Mouse (Mus musculus) heart, postnatal 4 days (tissue): Measurements from ENCODE around the gene Sgsm2. TPM values are rescaled to one million over a fixed set of nuclear protein-coding genes. Genes with fewer than 3 reads are reported as not detected.
"Not testable (repeated sequence)": the region's sequence is repeated elsewhere in the genome, so short reads cannot be mapped to it uniquely, and the experiment has no call there.

Experiments
- DNase-seq: peaks from one replicate; pipeline ENCODE4 v3.0.0; 2021
- microRNA-seq, 2 experiments: library from miRNA; unstranded; fragments of <30 nt; microRNA quantifications; one replicate each; pipeline ENCODE4 v1.2.0; 2021 to 2022
- total RNA-seq, 2 experiments: library from RNA; stranded (reverse); gene quantifications; 2 replicates each; pipeline ENCODE4 v1.2.3; 2021

Gene Sgsm2
- total RNA-seq, 2 experiments from 2014 or later: 14.6 to 14.9 TPM

DNA sequence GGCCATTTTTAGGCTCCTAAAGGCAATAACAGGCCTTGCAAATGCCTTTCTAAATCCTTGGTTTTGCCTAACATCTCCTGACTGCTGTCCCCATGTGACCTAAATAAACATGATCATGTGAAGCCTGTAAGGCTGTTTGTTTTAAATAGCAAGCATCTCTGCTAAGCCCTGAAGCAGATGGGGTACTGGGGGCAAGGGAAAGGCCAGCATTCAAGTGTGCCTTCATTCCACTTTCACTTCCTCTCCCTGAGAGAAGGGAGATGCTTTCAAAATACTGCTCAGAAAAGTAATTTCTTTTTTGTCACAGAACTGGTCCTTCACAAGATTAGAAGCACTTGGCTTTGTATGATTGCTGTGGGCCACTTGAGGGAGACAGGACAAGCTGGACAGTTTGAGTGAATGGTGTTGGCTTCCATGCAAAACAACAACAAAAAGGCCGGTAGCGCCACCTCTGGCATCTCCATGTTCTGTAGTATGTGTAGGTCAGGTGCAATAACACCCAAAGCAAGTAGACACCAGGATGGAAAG lies 68.4 kb downstream of the Sgsm2 start:
- DNase-seq: peak; percentile 23

DNA sequence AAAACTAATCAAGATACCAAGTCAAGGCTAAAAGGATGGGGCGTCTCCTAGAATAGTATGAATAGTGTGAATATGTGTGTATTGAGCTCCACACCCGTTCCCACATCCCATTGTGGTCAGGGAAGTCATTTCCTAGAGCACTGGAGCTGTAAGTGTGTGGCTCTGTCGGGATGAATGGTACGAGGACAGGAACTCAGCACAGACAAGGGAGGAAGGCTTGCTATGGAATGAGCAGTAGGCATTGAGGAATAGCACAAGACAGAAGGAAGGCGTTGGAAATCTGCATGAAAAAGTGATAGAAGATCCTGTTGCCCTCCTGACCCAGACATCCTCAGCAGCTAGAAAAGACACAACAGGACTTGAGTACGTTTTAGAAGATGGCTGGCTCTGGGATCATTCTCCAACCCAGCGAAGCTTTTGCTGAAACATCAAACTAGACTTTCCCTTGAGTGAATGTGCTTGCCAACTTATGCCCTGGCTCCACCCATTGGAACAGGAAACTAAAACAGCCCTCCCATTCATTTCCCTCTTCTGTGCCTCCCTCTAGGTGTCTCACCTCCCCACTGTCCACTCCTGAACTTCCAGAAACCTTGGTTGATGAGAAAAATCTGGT lies 69.0 kb downstream of the Sgsm2 start:
- no peak for DNase-seq

DNA sequence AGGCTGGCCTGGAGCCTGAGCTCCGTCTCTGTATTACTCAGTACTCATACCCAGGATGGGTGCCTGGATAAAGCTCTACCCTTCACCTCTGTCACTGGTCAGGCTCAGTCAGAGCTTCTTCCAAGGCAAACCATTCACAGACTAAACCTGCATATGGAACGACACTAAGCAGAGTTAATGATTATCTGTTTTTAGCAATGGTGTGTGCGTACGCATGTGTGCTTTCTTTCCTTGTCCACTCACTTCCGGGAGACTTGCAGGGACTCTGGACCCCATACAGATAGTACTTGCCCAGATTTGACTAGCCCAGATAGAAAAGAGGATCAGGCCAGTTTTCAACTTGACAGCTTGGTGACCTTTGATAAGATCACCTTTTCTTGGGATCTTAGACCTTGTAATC lies 70.2 kb downstream of the Sgsm2 start:
- no peak for DNase-seq

DNA sequence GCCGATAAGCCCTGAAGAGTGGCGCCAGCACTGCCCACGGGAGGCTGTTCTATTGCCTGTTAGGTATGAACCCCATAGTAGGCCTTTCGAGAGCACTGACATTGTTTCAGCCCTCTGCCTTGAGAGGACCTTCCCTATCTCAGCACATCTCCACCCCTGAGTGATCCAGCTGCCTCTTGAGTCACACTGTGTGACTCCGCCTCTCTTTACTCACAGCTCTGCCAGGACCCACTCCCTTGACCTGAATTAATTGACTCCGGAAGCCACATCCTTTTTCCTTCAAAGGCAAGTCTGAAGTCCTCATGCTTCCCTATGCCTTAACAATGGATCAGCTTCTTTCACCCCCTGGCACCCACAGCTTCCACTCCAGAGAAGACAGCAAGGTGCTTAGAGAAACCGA lies 70.7 kb downstream of the Sgsm2 start:
- DNase-seq: no peak

DNA sequence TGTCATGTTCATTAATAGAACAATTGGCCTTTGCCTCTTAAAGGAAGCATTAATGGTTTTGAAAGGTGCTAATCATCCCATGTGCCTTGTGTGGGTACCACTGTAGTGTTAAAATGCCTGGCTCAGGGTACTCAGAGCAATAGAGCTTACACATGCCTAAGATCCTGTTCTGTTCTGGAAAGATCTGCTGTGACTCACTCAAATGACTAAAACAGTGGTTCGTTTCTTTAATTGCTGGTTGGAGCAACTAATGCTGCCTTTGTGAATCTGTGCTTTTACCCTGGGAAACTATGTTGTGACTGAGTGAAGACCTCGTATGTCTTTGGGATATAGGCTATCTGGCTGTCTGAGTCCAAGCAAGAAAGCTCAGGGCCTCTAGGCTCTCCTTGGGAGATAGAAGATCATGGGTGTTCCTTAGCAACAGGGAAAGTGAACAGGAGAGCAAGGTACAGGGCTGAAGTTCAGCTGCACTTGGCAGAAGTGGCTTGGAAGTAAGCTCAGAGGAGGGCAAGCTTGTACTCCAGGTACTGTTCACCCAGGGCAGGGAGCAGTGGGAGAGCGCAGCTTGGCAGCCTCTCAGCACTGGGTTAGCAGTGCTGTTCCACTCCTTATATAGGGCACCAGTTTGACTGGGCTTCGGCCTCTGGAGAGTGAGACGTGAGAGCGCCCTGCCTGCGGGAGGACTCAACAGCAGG lies 74.0 kb downstream of the Sgsm2 start:
- DNase-seq: no peak

DNA sequence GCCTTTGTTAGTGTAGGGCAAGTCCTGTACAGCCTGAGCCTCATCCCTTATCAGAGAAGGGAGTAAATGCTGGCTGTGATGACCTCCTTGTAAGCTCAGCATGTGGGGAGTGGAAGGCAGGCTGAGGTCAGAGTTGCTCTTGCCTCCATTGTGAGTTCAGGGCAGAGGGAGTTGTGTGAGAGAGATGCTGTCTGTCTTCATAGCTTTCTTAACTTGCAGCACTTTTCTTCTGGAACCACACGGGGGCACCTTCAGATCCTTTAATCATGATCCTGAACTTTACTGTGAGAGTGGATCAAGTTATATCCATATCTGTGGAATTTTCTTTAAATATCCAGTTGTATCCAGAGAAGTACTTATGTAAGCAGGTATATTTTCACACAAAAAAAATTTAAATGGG lies 75.4 kb downstream of the Sgsm2 start:
- peak; percentile 42 for DNase-seq

DNA sequence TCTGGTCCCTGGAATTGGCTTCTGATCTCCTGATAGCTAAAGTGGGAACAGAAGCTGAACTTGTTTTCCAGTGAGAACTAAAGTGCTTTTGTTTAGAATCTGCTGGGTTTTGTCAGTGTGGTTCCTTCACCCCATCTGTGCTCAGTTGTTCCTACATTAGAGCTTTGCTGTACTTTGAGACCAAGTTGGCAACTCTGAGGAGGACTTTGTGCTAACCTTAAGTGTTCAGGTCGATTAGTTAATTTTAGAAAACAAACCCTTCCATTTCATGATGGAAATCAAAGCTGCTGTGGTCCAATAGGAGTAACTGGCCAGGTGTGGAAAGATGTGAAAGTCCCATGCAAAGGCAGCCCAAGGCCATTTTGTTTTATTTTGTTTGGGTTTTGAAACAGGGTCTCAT lies 75.9 kb downstream of the Sgsm2 start:
- DNase-seq: no peak

DNA sequence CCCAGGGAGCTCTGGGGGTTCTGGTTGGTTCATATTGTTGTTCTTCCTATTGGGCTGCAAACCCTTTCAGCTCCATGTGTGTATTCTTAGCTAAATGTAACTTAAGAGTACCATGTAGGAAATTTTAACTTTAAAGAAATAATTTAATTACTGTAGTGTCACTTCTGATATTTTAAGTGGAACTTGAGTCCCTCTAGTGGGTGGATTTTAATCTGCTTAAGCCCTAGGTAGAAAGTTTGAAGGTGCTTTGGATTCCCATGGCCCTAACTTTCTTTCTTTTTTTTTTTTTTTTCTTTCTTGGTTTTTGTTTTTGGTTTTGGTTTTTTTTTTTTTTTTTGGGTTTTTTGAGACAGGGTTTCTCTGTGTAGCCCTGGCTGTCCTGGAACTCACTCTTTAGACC lies 81.1 kb downstream of the Sgsm2 start:
- no peak for DNase-seq

DNA sequence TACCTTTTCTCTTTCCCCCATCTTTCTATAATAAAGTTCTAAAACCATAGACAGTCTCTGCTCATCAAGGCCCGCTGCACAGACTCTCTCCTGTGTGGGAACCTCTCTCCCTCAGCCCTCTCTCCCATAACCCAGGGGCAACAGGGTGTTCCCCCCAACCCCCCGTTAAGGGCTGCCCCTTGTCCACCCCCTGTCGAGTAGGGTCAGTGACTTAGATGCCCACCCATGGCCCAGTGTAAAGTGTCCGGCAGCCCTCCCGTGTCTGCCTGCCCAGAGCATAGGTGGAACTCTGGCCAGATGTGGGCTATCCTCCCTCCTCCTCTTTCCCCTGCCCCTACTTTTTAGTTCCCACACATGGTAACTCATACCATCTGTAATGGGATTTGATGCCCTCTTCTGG lies 85.3 kb downstream of the Sgsm2 start:
- DNase-seq: no peak

DNA sequence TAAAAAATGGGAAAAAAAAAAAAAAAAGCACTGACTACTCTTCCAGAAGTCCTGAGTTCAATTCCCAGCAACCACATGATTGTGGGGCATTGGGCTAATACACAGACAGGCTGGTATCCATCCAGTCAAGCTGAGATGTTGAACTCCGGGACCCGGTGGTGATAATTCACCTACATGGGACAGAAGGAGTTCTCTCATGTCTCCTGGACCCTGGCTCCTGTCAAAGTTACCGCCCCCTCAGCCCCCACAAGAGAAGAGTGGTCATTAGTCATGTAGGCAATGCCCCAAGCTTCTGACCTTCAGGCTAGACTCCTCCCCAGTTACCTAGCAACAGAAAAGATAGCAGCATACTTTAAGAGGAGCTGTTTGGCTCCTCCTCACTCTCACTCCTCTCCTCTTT lies 85.8 kb downstream of the Sgsm2 start:
- not testable (repeated sequence) for DNase-seq

DNA sequence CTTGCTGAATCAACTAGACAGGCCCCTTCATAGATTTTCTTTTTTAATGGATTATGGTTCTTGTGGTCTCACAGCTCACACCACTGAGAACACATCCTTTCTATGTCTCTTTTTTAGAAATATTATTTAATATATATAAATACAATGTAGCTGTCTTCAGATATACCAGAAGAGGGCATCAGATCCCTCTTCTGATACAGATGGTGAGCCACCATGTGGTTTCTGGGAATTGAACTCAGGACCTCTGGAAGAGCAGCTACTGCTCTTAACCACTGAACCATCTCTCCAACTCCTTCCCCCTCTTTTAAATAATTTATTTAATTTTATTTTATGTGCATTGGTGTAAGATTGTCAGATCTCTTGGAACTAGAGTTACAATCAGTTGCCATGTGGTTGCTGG lies 86.7 kb downstream of the Sgsm2 start:
- no peak for DNase-seq

DNA sequence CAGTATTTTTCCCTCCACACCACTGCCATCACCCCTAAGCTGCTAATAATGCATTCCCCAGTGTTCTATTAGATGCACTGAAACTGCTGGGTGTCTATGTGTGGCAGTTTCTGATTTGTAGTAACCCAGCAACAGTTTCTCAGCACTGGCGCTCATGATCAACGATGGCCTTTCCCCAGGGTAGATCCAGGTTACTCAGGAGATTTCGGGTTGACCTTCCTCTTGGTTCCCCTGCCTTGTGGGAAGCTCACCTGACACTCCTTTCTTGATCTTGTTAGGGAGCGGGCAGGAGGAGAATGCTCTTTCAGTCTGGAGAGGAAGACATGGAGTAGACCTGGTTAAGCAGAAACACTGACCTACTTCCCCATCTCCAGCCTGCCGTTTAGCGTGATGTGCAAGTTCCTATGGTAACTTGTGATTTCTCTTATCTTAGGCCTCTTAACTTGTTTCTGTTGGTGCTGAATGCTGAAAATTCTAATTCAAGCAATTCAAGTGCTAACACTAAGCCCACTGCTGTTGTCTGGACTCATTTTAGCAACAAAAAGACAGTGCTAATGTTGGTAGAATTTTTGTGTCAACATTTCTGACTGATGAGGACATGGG lies 88.5 kb downstream of the Sgsm2 start:
- no peak for DNase-seq

DNA sequence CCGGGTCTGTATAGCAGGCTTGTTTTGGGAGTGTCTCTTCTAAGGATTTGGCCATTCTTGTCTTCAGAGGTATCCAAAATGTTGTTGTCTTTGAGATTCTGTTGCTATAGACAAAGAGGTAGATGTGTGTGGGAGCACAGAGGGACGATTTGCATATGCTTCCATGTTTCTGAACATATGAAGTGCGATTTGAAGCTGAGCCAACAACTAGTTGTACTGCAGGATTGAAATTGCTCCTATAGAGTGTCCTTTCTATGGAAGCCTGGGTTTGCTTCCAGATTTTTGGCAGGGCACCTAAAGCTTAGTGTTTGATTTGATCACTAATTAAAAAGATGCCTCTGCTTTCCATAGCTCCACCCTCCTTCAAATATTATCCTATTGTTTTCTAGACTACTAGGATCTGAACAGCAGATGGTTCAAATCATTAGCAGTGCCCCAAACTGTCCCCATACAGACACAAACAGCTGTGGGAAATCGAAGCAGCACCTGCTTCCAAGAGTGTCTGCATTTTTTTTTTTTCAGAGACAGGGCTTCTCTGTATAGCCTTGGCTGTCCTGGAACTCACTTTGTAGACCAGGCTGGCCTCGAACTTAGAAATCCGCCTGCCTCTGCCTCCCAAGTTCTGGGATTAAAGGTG lies 89.5 kb downstream of the Sgsm2 start:
- DNase-seq: no peak

DNA sequence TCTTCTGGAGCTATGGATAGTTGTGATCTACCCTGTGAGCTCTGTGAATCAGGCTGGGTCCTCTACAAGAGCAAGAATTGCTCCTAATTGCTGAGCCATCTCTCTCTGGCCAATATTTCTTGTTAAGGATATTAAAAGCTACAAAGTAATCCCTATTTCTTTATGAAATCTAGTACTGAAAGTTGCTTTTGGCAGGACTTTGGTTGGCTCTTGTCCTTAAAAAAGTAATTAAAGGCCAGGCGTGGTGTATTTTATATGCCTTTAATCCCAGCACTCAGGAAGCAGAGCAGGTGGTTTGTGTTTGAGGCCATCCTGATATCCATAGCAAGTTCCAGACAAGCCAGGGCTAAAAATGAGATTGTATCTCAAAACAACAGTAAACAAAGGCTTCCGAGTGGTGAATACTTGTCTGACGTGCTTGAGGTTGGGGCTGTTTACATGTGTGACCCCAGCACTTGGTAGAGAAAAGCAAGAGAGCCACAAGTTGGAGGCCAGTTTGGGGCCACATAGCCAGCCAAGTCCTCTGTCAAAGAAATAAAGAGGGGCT lies 92.7 kb downstream of the Sgsm2 start:
- no peak for DNase-seq

DNA sequence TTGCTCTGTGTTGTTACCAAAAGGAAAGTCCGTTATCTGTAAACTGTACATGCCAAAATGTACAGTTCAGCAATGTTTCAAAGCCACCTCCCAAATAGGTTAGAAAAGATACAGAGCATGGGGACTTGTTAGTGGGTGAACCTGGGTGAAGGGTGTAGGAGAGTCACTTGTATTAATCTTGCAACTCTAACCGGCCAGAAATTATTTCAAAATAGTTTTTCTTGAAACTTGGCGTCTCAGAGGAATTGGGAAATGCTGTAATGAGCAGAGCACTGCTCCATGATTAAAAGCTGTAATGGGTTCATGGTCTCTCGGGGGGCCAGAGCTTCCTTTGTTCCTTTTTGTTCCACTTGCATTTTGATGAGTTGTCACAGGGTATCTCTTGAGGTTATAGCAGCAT lies 96.2 kb downstream of the Sgsm2 start:
- DNase-seq: no peak

Small RNA genes within 50 kb of the gene (microRNA-seq; reads per million reads assigned to microRNA genes)
- gene Mir6926: 0 to 0.41 reads per million in 2 experiments

Other genes with a start within 250 kb of the Sgsm2 start
- 100 to 1,000 TPM; 220 to 229 TPM for gene Cluh, start 247.6 kb downstream of the Sgsm2 start, total RNA-seq
- gene Pafah1b1, start 172.4 kb downstream of the Sgsm2 start, total RNA-seq: 100 to 1,000 TPM; 265 to 269 TPM
- gene Mettl16, start 126.2 kb downstream of the Sgsm2 start, total RNA-seq: 10 to 100 TPM; 15.2 to 16.9 TPM
- gene Mnt, start 66.1 kb downstream of the Sgsm2 start, total RNA-seq: 10 to 100 TPM; 14.8 to 15.7 TPM
- gene Tsr1, start 1.0 kb upstream of the Sgsm2 start, total RNA-seq: 10 to 100 TPM; 20.0 to 22.6 TPM
- gene Smg6, start 28.8 kb upstream of the Sgsm2 start, total RNA-seq: 10 to 100 TPM; 25.6 to 25.7 TPM
- 10 to 100 TPM; 29.4 to 30.4 TPM for gene Srr, start 28.9 kb upstream of the Sgsm2 start, total RNA-seq